ENCODE assay signal across 20 mouse cellular contexts in the genomic region with DNA sequence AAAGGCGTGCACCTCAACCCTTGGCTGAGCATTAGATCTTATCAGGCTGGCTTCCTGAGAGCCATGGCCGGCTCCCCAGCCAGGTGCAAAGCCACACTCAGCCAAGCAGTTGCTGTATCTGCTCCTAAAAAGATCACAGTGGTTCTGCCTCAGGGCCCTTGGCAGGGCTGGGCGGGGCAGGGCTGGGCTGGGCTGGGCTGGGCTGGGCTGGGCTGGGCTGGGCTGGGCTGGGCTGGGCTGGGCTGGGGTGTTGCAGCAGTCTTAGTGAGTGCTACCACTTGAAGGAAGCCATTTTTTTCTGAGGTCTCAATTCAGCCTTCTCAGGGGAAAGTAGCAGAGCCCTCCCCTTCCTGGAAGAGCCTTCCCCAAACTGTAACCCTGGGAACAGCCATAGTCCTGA. TPM values are rescaled to one million over a fixed set of nuclear protein-coding genes. Genes with fewer than 3 reads are reported as not detected.
DNase-seq lines count a peak whose midpoint lies in the region; ATAC-seq and TF ChIP-seq lines count a peak whose summit lies in the region.
"Had no signal": no experiment of that assay in that cellular context is flagged by ENCODE, and none has a peak within 500 bp of the region (broad histone marks: within the 10 kb centered on the region; RNA-seq: fewer than 3 reads in every experiment).

No protein-coding gene starts in this region.

- H3K27ac ChIP-seq in ES-Bruce4 (ENCODE audit: insufficient read depth, low read length) = peak overlapping the region; percentile 98
- H3K27ac ChIP-seq in liver, embryonic 13.5 days = no peak overlapping the region
- no peak overlapping the region for H3K27ac ChIP-seq in layer of hippocampus, adult 2 months
- H3K27ac ChIP-seq: embryonic facial prominence, embryonic 12.5 days; kidney, postnatal 0 days; midbrain, embryonic 15.5 days; stomach, embryonic 15.5 days had no signal

- peaks cover 4% of the 10 kb centered on the region; the same call in 1 of the 2 replicates for H3K36me3 ChIP-seq in ES-Bruce4 (ENCODE audit: control insufficient read depth, insufficient read depth, low read length, poor library complexity, severe bottlenecking)
- H3K36me3 ChIP-seq in liver, embryonic 13.5 days = no peaks in the 10 kb centered on the region
- H3K36me3 ChIP-seq: embryonic facial prominence, embryonic 12.5 days; midbrain, embryonic 15.5 days; stomach, embryonic 15.5 days had no signal

- no peak for TF ChIP-seq CTCF in ES-Bruce4 (IDR thresholded peaks at IDR 0.05; ENCODE audit: low read depth, low read length)
- no peak for TF ChIP-seq CTCF in layer of hippocampus, adult 2 months (conservative IDR thresholded peaks at IDR 0.05)

- peak; percentile 70 for ATAC-seq in liver, embryonic 13.5 days (ENCODE audit: low read depth)
- ATAC-seq: forebrain, embryonic 14.5 days; lung, postnatal 0 days; midbrain, embryonic 15.5 days had no signal

- no peak overlapping the region for H3K4me3 ChIP-seq in ES-Bruce4 (ENCODE audit: low read depth, low read length)
- no peak overlapping the region for H3K4me3 ChIP-seq in liver, embryonic 13.5 days (replicated peaks)
- H3K4me3 ChIP-seq in layer of hippocampus, adult 2 months = no peak overlapping the region
- H3K4me3 ChIP-seq: embryonic facial prominence, embryonic 12.5 days; erythroblast, embryonic 14.5 days; megakaryocyte, embryonic 14.5 days; midbrain, embryonic 15.5 days; stomach, embryonic 15.5 days had no signal

- peak overlapping the region; percentile 49; the same call in 1 of the 2 replicates for H3K9ac ChIP-seq in ES-Bruce4 (ENCODE audit: low read depth, poor library complexity, severe bottlenecking)
- no peak overlapping the region for H3K9ac ChIP-seq in liver, embryonic 13.5 days
- H3K9ac ChIP-seq: embryonic facial prominence, embryonic 12.5 days; midbrain, embryonic 15.5 days; stomach, embryonic 15.5 days had no signal

- peaks cover 4% of the 10 kb centered on the region for H3K4me1 ChIP-seq in ES-Bruce4 (ENCODE audit: control insufficient read depth, insufficient read depth, low read length)
- peaks cover 10% of the 10 kb centered on the region for H3K4me1 ChIP-seq in liver, embryonic 13.5 days (replicated peaks)
- H3K4me1 ChIP-seq: embryonic facial prominence, embryonic 12.5 days; midbrain, embryonic 15.5 days; stomach, embryonic 15.5 days had no signal

- TF ChIP-seq POLR2A in ES-Bruce4 (IDR thresholded peaks at IDR 0.05; ENCODE audit: insufficient read depth, low read length) = no peak

- no peaks in the 10 kb centered on the region for H3K27me3 ChIP-seq in ES-Bruce4 (ENCODE audit: control insufficient read depth, insufficient read depth, low read length, poor library complexity, severe bottlenecking)
- no peaks in the 10 kb centered on the region for H3K27me3 ChIP-seq in liver, embryonic 13.5 days
- H3K27me3 ChIP-seq: embryonic facial prominence, embryonic 12.5 days; megakaryocyte, embryonic 14.5 days; midbrain, embryonic 15.5 days; stomach, embryonic 15.5 days had no signal

- TF ChIP-seq EP300 in ES-Bruce4 (IDR thresholded peaks at IDR 0.05; ENCODE audit: insufficient read depth, low read depth, low read length) = peak; percentile 80; the same call in 1 of the 2 replicates

- 38% methylated on average over 3 of the region's 3 CpGs for WGBS in liver, embryonic 13.5 days (ENCODE audit: insufficient replicate concordance)

- no peaks in the 10 kb centered on the region for H3K9me3 ChIP-seq in ES-Bruce4 (replicated peaks; ENCODE audit: control insufficient read depth, insufficient read depth, low read length, poor library complexity, severe bottlenecking)
- H3K9me3 ChIP-seq in liver, embryonic 13.5 days (replicated peaks) = no peaks in the 10 kb centered on the region
- H3K9me3 ChIP-seq: embryonic facial prominence, embryonic 12.5 days; megakaryocyte, embryonic 14.5 days; midbrain, embryonic 15.5 days; stomach, embryonic 15.5 days had no signal

- peak; percentile 82 for DNase-seq in ZHBTc4 (ENCODE audit: low read depth, low spot score)
- no peak for DNase-seq in liver, embryonic 13.5 days
- no peak for DNase-seq in urinary bladder, adult 2 months (ENCODE audit: low spot score)
- DNase-seq in thymus, postnatal 36 days = no peak
- DNase-seq in layer of hippocampus, adult 2 months (ENCODE audit: low spot score in 2 of 2) = no peak
- DNase-seq in natural killer cell, adult 2 months (ENCODE audit: low spot score in 2 of 2) = no peak
- DNase-seq: cerebellum, adult 8-10 months; gastrocnemius, postnatal 14 days; kidney, adult 18-20 months; layer of hippocampus, postnatal 36 days; right cerebral cortex, postnatal 25 days had no signal

- H3K4me2 ChIP-seq in liver, embryonic 13.5 days = no peak overlapping the region
- H3K4me2 ChIP-seq: embryonic facial prominence, embryonic 12.5 days; midbrain, embryonic 15.5 days; stomach, embryonic 15.5 days had no signal

RNA-seq across cellular contexts. Expression of gene Akap12, which starts 15.5 kb away (rescaled TPM):
- polyA plus RNA-seq in ES-Bruce4 (2011; ENCODE audit: insufficient read depth, insufficient read length, low read depth, missing spikeins) = 381 and 387 TPM in 2 replicates
- polyA plus RNA-seq in liver, embryonic 13.5 days (2015; fragmentation: Nextera tagmentation; extraction: Ambion mirVana) = 4.6 and 5.6 TPM in 2 replicates
- polyA plus RNA-seq in urinary bladder, adult 2 months (2012; rRNA removed) = 74.0 and 110 TPM in 2 replicates
- 10 to 100 TPM; 11.0 to 11.3 TPM for total RNA-seq in layer of hippocampus, adult 2 months (2021)

Comparison
In these comparisons a context has a peak if more than half of its experiments do, and no peak if none do; other contexts are left out.
1. RNA of gene Akap12, which starts 15.5 kb away (polyA plus RNA-seq): 381 to 387 TPM in ES-Bruce4 and 74.0 to 110 TPM in urinary bladder, adult 2 months; 4.6 to 5.6 TPM in liver, embryonic 13.5 days; every median in the first group is over 10 times any median in the second.